Mouse (Mus musculus): Measurements from ENCODE around the gene Imp3. TPM values are rescaled to one million over a fixed set of nuclear protein-coding genes. Genes with fewer than 3 reads are reported as not detected.

The Imp3 gene
- total RNA-seq, 1 experiment: 108 TPM

DNA sequence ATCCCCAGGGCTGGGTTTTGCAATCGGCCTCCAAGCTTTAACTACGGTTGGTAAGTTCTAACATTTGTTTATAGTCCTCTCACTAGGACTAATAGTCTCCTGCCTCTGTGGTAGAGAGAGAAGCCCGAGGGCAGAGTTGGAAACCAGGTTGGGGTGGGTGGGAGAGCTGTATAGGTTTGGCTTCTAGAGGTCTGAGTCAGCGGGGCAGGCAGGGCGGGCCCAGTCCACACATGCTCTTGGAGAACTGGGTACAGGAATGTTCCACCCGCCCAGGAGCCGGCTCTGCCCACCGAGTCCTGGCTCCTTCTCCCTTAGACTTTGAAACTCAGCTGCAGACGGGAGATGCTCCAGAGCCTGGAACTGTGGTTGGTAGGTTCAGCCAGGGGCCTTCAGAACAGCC is 23.3 kb upstream of the Imp3 start:
- no peak overlapping the region for H3K9ac ChIP-seq (ENCODE audit: insufficient read depth, low read depth, low read length, poor library complexity, severe bottlenecking)
- no peak for DNase-seq (ENCODE audit: low read depth, low spot score)
- no peaks in the 10 kb centered on the region for H3K36me3 ChIP-seq (ENCODE audit: control insufficient read depth, insufficient read depth, low read length, poor library complexity, severe bottlenecking)
- H3K9me3 ChIP-seq (ENCODE audit: control insufficient read depth, insufficient read depth, low read depth, low read length): no peaks in the 10 kb centered on the region
- H3K4me3 ChIP-seq (ENCODE audit: insufficient read depth in 1 of 2, low read depth in 1 of 2, low read length in 2 of 2, poor library complexity in 1 of 2, severe bottlenecking in 1 of 2): no peak overlapping the region
- H3K4me1 ChIP-seq (ENCODE audit: control insufficient read depth in 2 of 2, insufficient read depth in 2 of 2, low read length in 2 of 2, poor library complexity in 1 of 2): peaks cover 4 to 32% of the 10 kb centered on the region in 2 experiments; a peak in 2 of 4 replicates
- TF ChIP-seq ZC3H11A (IDR thresholded peaks at IDR 0.05; ENCODE audit: borderline replicate concordance, low read depth, low read length) (no peak), CHD2 (IDR thresholded peaks at IDR 0.05; ENCODE audit: low read depth, low read length) (no peak), HCFC1 (IDR thresholded peaks at IDR 0.05; ENCODE audit: borderline replicate concordance, insufficient read depth, low read length) (no peak), ZNF384 (IDR thresholded peaks at IDR 0.05; ENCODE audit: low read depth, low read length) (no peak), MAFK (IDR thresholded peaks at IDR 0.05; ENCODE audit: insufficient read depth, low read depth, low read length) (no peak)
- in situ Hi-C loops (cut with MboI; ENCODE audit: low sequenced_read_pairs in 2 of 2, unreplicated experiment in 2 of 2): no loop called here
- H3K27ac ChIP-seq (ENCODE audit: insufficient read depth, low read depth, low read length, poor library complexity, severe bottlenecking): no peak overlapping the region

DNA sequence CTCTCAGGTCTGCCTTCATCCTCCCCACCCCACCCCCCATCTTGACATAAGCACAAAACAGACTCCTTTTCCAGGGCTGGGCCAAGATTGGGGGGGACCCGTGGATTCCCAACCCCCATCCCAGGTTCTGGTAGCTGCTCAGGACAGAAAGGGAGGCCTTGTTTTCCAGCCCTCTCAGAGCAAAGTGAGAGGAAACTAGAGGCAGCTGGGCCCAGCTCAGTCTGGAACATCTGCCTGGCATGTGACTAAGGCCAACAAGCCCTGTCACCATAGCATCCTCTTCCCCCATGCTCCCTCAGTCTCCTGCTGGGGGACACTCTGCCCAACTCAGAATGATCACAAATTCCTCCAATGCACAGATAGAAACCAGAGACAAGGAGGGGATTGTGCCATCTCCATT is 22.2 kb upstream of the Imp3 start:
- DNase-seq (ENCODE audit: low read depth, low spot score): no peak
- Histone ChIP-seq H3K9me3 (ENCODE audit: control insufficient read depth, insufficient read depth, low read depth, low read length) (no peaks in the 10 kb centered on the region), H3K9ac (ENCODE audit: insufficient read depth, low read depth, low read length, poor library complexity, severe bottlenecking) (no peak overlapping the region), H3K4me3 (ENCODE audit: insufficient read depth in 1 of 2, low read depth in 1 of 2, low read length in 2 of 2, poor library complexity in 1 of 2, severe bottlenecking in 1 of 2) (no peak overlapping the region), H3K27ac (ENCODE audit: insufficient read depth, low read depth, low read length, poor library complexity, severe bottlenecking) (no peak overlapping the region), H3K36me3 (ENCODE audit: control insufficient read depth, insufficient read depth, low read length, poor library complexity, severe bottlenecking) (no peaks in the 10 kb centered on the region), H3K4me1 (ENCODE audit: control insufficient read depth in 2 of 2, insufficient read depth in 2 of 2, low read length in 2 of 2, poor library complexity in 1 of 2) (peaks cover 3 to 27% of the 10 kb centered on the region in 2 experiments; a peak in 2 of 4 replicates)
- in situ Hi-C loops (cut with MboI; ENCODE audit: low sequenced_read_pairs in 2 of 2, unreplicated experiment in 2 of 2): no loop called here
- TF ChIP-seq ZNF384 (IDR thresholded peaks at IDR 0.05; ENCODE audit: low read depth, low read length) (no peak), ZC3H11A (IDR thresholded peaks at IDR 0.05; ENCODE audit: borderline replicate concordance, low read depth, low read length) (no peak), CHD2 (IDR thresholded peaks at IDR 0.05; ENCODE audit: low read depth, low read length) (no peak), MAFK (IDR thresholded peaks at IDR 0.05; ENCODE audit: insufficient read depth, low read depth, low read length) (no peak), HCFC1 (IDR thresholded peaks at IDR 0.05; ENCODE audit: borderline replicate concordance, insufficient read depth, low read length) (no peak)

DNA sequence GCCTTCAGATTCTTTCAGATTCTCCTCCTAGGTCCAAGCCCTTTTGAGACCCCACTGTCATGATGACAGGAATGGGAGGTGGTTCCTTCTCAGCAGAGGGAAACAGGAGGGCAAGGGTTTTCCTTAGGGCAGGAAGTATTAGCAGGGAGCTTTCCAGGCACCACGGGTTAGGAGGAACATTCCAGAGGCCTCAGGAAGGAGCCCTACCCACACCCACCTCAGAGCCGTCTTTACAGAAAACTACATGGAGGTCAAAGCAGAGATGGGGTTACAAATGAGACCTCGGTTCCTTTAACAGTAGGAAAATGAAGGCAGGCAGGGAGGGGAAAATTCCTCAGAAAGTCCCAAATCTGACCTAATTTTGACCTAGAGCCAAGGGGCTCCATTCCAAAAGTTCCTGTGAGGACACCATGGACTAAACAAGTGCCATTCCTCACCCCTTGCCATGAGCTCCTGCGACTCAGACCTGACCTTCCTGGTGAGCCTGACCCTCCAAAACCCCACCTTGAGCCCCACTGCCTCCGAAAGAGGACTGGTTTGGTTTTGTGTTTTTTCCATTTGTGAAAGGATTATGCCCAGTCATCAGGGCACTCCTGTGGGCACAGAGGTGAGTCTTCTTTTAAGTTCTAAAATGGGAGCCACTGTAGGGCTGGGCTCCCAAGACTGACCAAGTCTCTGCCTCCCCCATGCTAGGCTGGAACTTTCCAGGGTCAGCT is 21.4 kb upstream of the Imp3 start:
- in situ Hi-C loops (cut with MboI; ENCODE audit: low sequenced_read_pairs in 2 of 2, unreplicated experiment in 2 of 2): no loop called here
- Histone ChIP-seq H3K4me3 (ENCODE audit: insufficient read depth in 1 of 2, low read depth in 1 of 2, low read length in 2 of 2, poor library complexity in 1 of 2, severe bottlenecking in 1 of 2) (no peak overlapping the region), H3K9me3 (ENCODE audit: control insufficient read depth, insufficient read depth, low read depth, low read length) (no peaks in the 10 kb centered on the region), H3K4me1 (ENCODE audit: control insufficient read depth in 2 of 2, insufficient read depth in 2 of 2, low read length in 2 of 2, poor library complexity in 1 of 2) (peaks cover 3 to 22% of the 10 kb centered on the region in 2 experiments; a peak in 1 of 4 replicates), H3K36me3 (ENCODE audit: control insufficient read depth, insufficient read depth, low read length, poor library complexity, severe bottlenecking) (no peaks in the 10 kb centered on the region), H3K27ac (ENCODE audit: insufficient read depth, low read depth, low read length, poor library complexity, severe bottlenecking) (no peak overlapping the region), H3K9ac (ENCODE audit: insufficient read depth, low read depth, low read length, poor library complexity, severe bottlenecking) (no peak overlapping the region)
- DNase-seq (ENCODE audit: low read depth, low spot score): no peak
- TF ChIP-seq ZC3H11A (IDR thresholded peaks at IDR 0.05; ENCODE audit: borderline replicate concordance, low read depth, low read length): no peak
- no peak for TF ChIP-seq ZNF384 (IDR thresholded peaks at IDR 0.05; ENCODE audit: low read depth, low read length)
- no peak for TF ChIP-seq MAFK (IDR thresholded peaks at IDR 0.05; ENCODE audit: insufficient read depth, low read depth, low read length)
- no peak for TF ChIP-seq HCFC1 (IDR thresholded peaks at IDR 0.05; ENCODE audit: borderline replicate concordance, insufficient read depth, low read length)
- no peak for TF ChIP-seq CHD2 (IDR thresholded peaks at IDR 0.05; ENCODE audit: low read depth, low read length)

DNA sequence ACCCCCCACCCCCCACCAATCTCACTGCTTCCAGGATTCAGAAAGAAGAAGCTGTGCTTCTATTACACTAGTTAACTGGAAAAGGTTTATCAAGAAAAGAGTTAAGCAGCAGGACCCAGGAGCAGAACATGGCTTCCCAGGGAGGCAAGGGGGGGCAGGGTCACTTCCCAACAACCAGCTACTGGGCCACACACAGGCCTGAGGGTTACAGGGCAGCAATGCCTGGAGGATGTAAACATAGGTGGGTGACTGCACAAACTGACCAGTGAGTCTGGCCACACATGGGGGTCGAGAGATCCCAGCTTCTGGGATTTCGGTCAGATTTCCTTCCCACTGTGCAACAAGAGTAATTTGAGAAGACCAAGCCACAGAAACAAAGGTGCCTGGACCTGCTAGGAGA is 20.1 kb upstream of the Imp3 start:
- Histone ChIP-seq H3K27ac (ENCODE audit: insufficient read depth, low read depth, low read length, poor library complexity, severe bottlenecking) (no peak overlapping the region), H3K4me1 (ENCODE audit: control insufficient read depth in 2 of 2, insufficient read depth in 2 of 2, low read length in 2 of 2, poor library complexity in 1 of 2) (peaks cover 3 to 20% of the 10 kb centered on the region in 2 experiments; a peak in 1 of 4 replicates), H3K9me3 (ENCODE audit: control insufficient read depth, insufficient read depth, low read depth, low read length) (no peaks in the 10 kb centered on the region), H3K4me3 (ENCODE audit: insufficient read depth in 1 of 2, low read depth in 1 of 2, low read length in 2 of 2, poor library complexity in 1 of 2, severe bottlenecking in 1 of 2) (no peak overlapping the region), H3K9ac (ENCODE audit: insufficient read depth, low read depth, low read length, poor library complexity, severe bottlenecking) (no peak overlapping the region), H3K36me3 (ENCODE audit: control insufficient read depth, insufficient read depth, low read length, poor library complexity, severe bottlenecking) (no peaks in the 10 kb centered on the region)
- no peak for DNase-seq (ENCODE audit: low read depth, low spot score)
- in situ Hi-C loops (cut with MboI; ENCODE audit: low sequenced_read_pairs in 2 of 2, unreplicated experiment in 2 of 2): no loop called here
- no peak for TF ChIP-seq CHD2 (IDR thresholded peaks at IDR 0.05; ENCODE audit: low read depth, low read length)
- TF ChIP-seq ZNF384 (IDR thresholded peaks at IDR 0.05; ENCODE audit: low read depth, low read length): no peak
- TF ChIP-seq ZC3H11A (IDR thresholded peaks at IDR 0.05; ENCODE audit: borderline replicate concordance, low read depth, low read length): no peak
- TF ChIP-seq MAFK (IDR thresholded peaks at IDR 0.05; ENCODE audit: insufficient read depth, low read depth, low read length): no peak
- TF ChIP-seq HCFC1 (IDR thresholded peaks at IDR 0.05; ENCODE audit: borderline replicate concordance, insufficient read depth, low read length): no peak

Measured in ES-E14 (cell line).